Comparison of ENCODE assay signal across 33 mouse cellular contexts in the genomic region with DNA sequence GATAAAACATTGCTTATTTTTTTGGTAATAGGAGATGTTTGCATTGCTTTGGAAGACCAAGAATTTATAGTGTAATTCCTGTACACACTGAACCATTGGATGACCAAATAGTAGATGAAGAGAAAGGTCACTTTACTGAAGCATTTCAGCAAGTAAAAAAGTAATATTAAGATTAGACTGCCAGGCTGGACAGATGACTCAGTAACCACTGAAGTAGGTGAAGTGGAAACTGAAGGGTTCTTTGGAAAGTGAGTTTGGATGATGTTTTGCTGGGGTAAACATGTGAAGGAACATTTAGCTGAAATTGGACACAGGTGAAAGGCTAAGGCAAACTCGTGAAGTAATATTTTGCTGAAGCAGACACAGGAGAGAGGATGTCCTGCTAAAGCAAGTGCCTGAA. TPM values are rescaled to one million over a fixed set of nuclear protein-coding genes. Genes with fewer than 3 reads are reported as not detected.
"Had no signal": no experiment of that assay in that cellular context is flagged by ENCODE, and none has a peak within 500 bp of the region (broad histone marks: within the 10 kb centered on the region; RNA-seq: fewer than 3 reads in every experiment).

No protein-coding gene starts in this region.

- H3K27me3 ChIP-seq: limb, embryonic 12.5 days; limb, embryonic 15.5 days; neural tube, embryonic 12.5 days; neural tube, embryonic 15.5 days had no signal

- H3K9me3 ChIP-seq: limb, embryonic 12.5 days; limb, embryonic 15.5 days; neural tube, embryonic 12.5 days; neural tube, embryonic 15.5 days had no signal

- H3K36me3 ChIP-seq: limb, embryonic 12.5 days; limb, embryonic 15.5 days; neural tube, embryonic 12.5 days; neural tube, embryonic 15.5 days had no signal

- ATAC-seq: intestine, postnatal 0 days; liver, postnatal 0 days had no signal

- H3K9ac ChIP-seq: limb, embryonic 12.5 days; limb, embryonic 15.5 days; liver, embryonic 14.5 days; liver, postnatal 0 days; neural tube, embryonic 12.5 days; neural tube, embryonic 15.5 days had no signal

- H3K27ac ChIP-seq: kidney, postnatal 0 days; layer of hippocampus, adult 2 months; left cerebral cortex, adult 2 months; limb, embryonic 12.5 days; limb, embryonic 15.5 days; liver, embryonic 14.5 days; neural tube, embryonic 12.5 days; neural tube, embryonic 15.5 days; stomach, postnatal 0 days had no signal

- H3K4me3 ChIP-seq: layer of hippocampus, adult 2 months; left cerebral cortex, adult 2 months; limb, embryonic 12.5 days; limb, embryonic 15.5 days; neural tube, embryonic 12.5 days; neural tube, embryonic 15.5 days had no signal

- H3K4me2 ChIP-seq: limb, embryonic 12.5 days; limb, embryonic 15.5 days; liver, embryonic 11.5 days; midbrain, embryonic 11.5 days; neural tube, embryonic 12.5 days; neural tube, embryonic 15.5 days had no signal

- DNase-seq: kidney, adult 2 months; kidney, postnatal 25 days; layer of hippocampus, postnatal 36 days; liver, postnatal 0 days; midbrain, embryonic 14.5 days; right cerebral cortex, adult 18-20 months; right cerebral cortex, postnatal 14 days; right cerebral cortex, postnatal 4 days; thymus, adult 2 months; thymus, postnatal 14 days; thymus, postnatal 4 days had no signal

RNA-seq across cellular contexts. Expression of a gene that starts 41.5 kb away (rescaled TPM):
- total RNA-seq: layer of hippocampus, adult 2 months; layer of hippocampus, postnatal 10 days; layer of hippocampus, postnatal 36 days; left cerebral cortex, adult 2 months; left cerebral cortex, postnatal 10 days; left cerebral cortex, postnatal 36 days; megakaryocyte progenitor cell, adult 5-6 weeks; megakaryocyte-erythroid progenitor cell, adult 5-6 weeks had no signal
- polyA plus RNA-seq: intestine, embryonic 14.5 days; intestine, postnatal 0 days; kidney, adult 2 months; kidney, embryonic 14.5 days; kidney, postnatal 0 days; large intestine, adult 2 months; limb, embryonic 12.5 days; limb, embryonic 15.5 days; liver, embryonic 11.5 days; liver, embryonic 14.5 days; liver, postnatal 0 days; lung, embryonic 16.5 days; midbrain, embryonic 11.5 days; midbrain, embryonic 14.5 days; neural tube, embryonic 12.5 days; neural tube, embryonic 15.5 days; stomach, embryonic 14.5 days; stomach, postnatal 0 days; thymus, adult 2 months had no signal
